Mouse (Mus musculus) myocyte (in vitro differentiated cells): ENCODE data around the gene Mtmr12. TPM values are rescaled to one million over a fixed set of nuclear protein-coding genes. Genes with fewer than 3 reads are reported as not detected.

Experiments used
- H3K27me3 ChIP-seq: one replicate; pipeline ENCODE4 v1.6.1; 2011; ENCODE audit not compliant: control insufficient read depth, insufficient read depth, insufficient read length
- H3K36me3 ChIP-seq: one replicate; pipeline ENCODE4 v1.6.1; 2011; ENCODE audit not compliant: control insufficient read depth, insufficient read depth
- H3K4me2 ChIP-seq: one replicate; pipeline ENCODE4 v1.6.1; 2011; ENCODE audit warnings: low read depth, control low read depth
- H3K4me3 ChIP-seq: one replicate; pipeline ENCODE4 v1.5.1; 2011; ENCODE audit warnings: mild to moderate bottlenecking, control low read depth, moderate library complexity
- H3K79me2 ChIP-seq: one replicate; pipeline ENCODE4 v1.6.1; 2011; ENCODE audit not compliant: control insufficient read depth, insufficient read depth
- H3ac ChIP-seq: one replicate; pipeline ENCODE4 v1.6.1; 2011; ENCODE audit not compliant: control insufficient read depth, insufficient read length
- CEBPB ChIP-seq: IDR thresholded peaks from 2 replicates; pipeline ENCODE4 v1.6.1; 2011; ENCODE audit warnings: mild to moderate bottlenecking, moderate library complexity; ENCODE audit not compliant: poor library complexity, insufficient read depth, severe bottlenecking
- E2F4 ChIP-seq: IDR thresholded peaks from one replicate; pipeline ENCODE4 v1.6.1; 2011; ENCODE audit warnings: mild to moderate bottlenecking, control low read depth, moderate library complexity; ENCODE audit not compliant: insufficient read depth
- MAX ChIP-seq: IDR thresholded peaks from one replicate; pipeline ENCODE4 v1.6.1; 2011; ENCODE audit warnings: low read depth, mild to moderate bottlenecking, control low read depth
- MYOD1 ChIP-seq, 3 experiments: IDR thresholded peaks; one replicate each; pipeline ENCODE4 v1.6.1; 2011; ENCODE audit warnings: control low read depth in 2 of 3, low read depth in 2 of 3, mild to moderate bottlenecking in 2 of 3, moderate library complexity in 1 of 3; ENCODE audit not compliant: insufficient read length in 2 of 3, control insufficient read depth in 1 of 3
- MYOG ChIP-seq, 3 experiments: IDR thresholded peaks; one replicate each; pipeline ENCODE4 v1.6.1; 2011; ENCODE audit warnings: control low read depth in 2 of 3, low read depth in 2 of 3, mild to moderate bottlenecking in 2 of 3; ENCODE audit not compliant: insufficient read length in 2 of 3, control insufficient read depth in 1 of 3, insufficient read depth in 1 of 3
- POLR2A ChIP-seq: IDR thresholded peaks from one replicate; pipeline ENCODE4 v1.6.1; 2011; ENCODE audit warnings: low read depth, mild to moderate bottlenecking, control low read depth, moderate library complexity; ENCODE audit not compliant: insufficient read length
- POLR2AphosphoS2 ChIP-seq: IDR thresholded peaks from one replicate; pipeline ENCODE4 v1.6.1; 2011; ENCODE audit warnings: low read depth, control low read depth; ENCODE audit not compliant: insufficient read length
- REST ChIP-seq: IDR thresholded peaks from one replicate; pipeline ENCODE4 v1.6.1; 2011; ENCODE audit warnings: mild to moderate bottlenecking, control low read depth, moderate library complexity; ENCODE audit not compliant: insufficient read depth, insufficient read length
- SRF ChIP-seq: IDR thresholded peaks from one replicate; pipeline ENCODE4 v1.6.1; 2011; ENCODE audit warnings: low read depth; ENCODE audit not compliant: control insufficient read depth, insufficient read length
- TCF12 ChIP-seq: IDR thresholded peaks from one replicate; pipeline ENCODE4 v1.6.1; 2011; ENCODE audit warnings: mild to moderate bottlenecking, control low read depth; ENCODE audit not compliant: poor library complexity, insufficient read depth, severe bottlenecking
- TCF3 ChIP-seq: IDR thresholded peaks from one replicate; pipeline ENCODE4 v1.6.1; 2011; ENCODE audit warnings: low read depth, control low read depth; ENCODE audit not compliant: insufficient read length
- USF1 ChIP-seq: IDR thresholded peaks from one replicate; pipeline ENCODE4 v1.6.1; 2011; ENCODE audit warnings: low read depth, mild to moderate bottlenecking, control low read depth, moderate library complexity
- polyA plus RNA-seq: library from polyadenylated mRNA; unstranded; fragments of >200 nt; fragmentation: generic; extraction: Trizol; gene quantifications from one replicate; pipeline ENCODE4 v1.2.1, GENCODE M21; 2012; ENCODE audit warnings: missing spikeins

The Mtmr12 gene
- polyA plus RNA-seq, 1 experiment = 6.2 TPM

- H3K4me3 ChIP-seq = peak overlapping the region; percentile 47
- H3ac ChIP-seq = no peak overlapping the region
- no peaks in the 10 kb centered on the region for H3K36me3 ChIP-seq
- no peaks in the 10 kb centered on the region for H3K27me3 ChIP-seq
- peaks cover 65% of the 10 kb centered on the region for H3K79me2 ChIP-seq
- H3K4me2 ChIP-seq = peak overlapping the region; percentile 89
- TF ChIP-seq POLR2AphosphoS2 (no peak), E2F4 (no peak), USF1 (no peak), SRF (no peak), MYOG (IDR thresholded peaks at IDR 0.05; ENCODE audit: control insufficient read depth in 1 of 3, insufficient read depth in 1 of 3, insufficient read length in 2 of 3, low read depth in 2 of 3) (no peak), CEBPB (no peak), POLR2A (no peak), REST (no peak), MAX (no peak), TCF12 (no peak), MYOD1 (IDR thresholded peaks at IDR 0.05; ENCODE audit: control insufficient read depth in 1 of 3, insufficient read length in 2 of 3, low read depth in 2 of 3) (no peak), TCF3 (no peak)
These were observed 1.9 kb downstream of the Mtmr12 start for GRCm38 (mm10) chr15:12206646-12207222.

- no peaks in the 10 kb centered on the region for H3K27me3 ChIP-seq
- H3K79me2 ChIP-seq = peaks cover 74% of the 10 kb centered on the region
- H3ac ChIP-seq = no peak overlapping the region
- TF ChIP-seq SRF (no peak), TCF12 (no peak)
- H3K4me2 ChIP-seq = no peak overlapping the region
- no peak overlapping the region for H3K4me3 ChIP-seq
- no peaks in the 10 kb centered on the region for H3K36me3 ChIP-seq
These were observed 2.8 kb downstream of the Mtmr12 start for GRCm38 (mm10) chr15:12207556-12208090.

- H3K27me3 ChIP-seq = no peaks in the 10 kb centered on the region
- peaks cover 99% of the 10 kb centered on the region for H3K79me2 ChIP-seq
- H3ac ChIP-seq = no peak overlapping the region
- H3K36me3 ChIP-seq = no peaks in the 10 kb centered on the region
- H3K4me3 ChIP-seq = no peak overlapping the region
- no peak for TF ChIP-seq POLR2AphosphoS2
- TF ChIP-seq REST = no peak
- TF ChIP-seq POLR2A = no peak
- no peak for TF ChIP-seq E2F4
- no peak for TF ChIP-seq CEBPB
- no peak for TF ChIP-seq USF1
- no peak for TF ChIP-seq SRF
- peak in 2 of 3 experiments; percentile 78 to 93 for TF ChIP-seq MYOG (IDR thresholded peaks at IDR 0.05; ENCODE audit: control insufficient read depth in 1 of 3, insufficient read depth in 1 of 3, insufficient read length in 2 of 3, low read depth in 2 of 3)
- TF ChIP-seq MAX = no peak
- TF ChIP-seq TCF12 = peak; percentile 42
- peak; percentile 50 for TF ChIP-seq TCF3
- peak in 2 of 3 experiments; percentile 66 to 92 for TF ChIP-seq MYOD1 (IDR thresholded peaks at IDR 0.05; ENCODE audit: control insufficient read depth in 1 of 3, insufficient read length in 2 of 3, low read depth in 2 of 3)
- peak overlapping the region; percentile 24 for H3K4me2 ChIP-seq
These were observed 6.7 kb downstream of the Mtmr12 start for GRCm38 (mm10) chr15:12211577-12211976.

GRCm38 (mm10) chr15:12212266-12212665 is 7.4 kb downstream of the Mtmr12 start:
- H3K79me2 ChIP-seq = peaks cover 98% of the 10 kb centered on the region
- H3K36me3 ChIP-seq = no peaks in the 10 kb centered on the region
- TF ChIP-seq POLR2AphosphoS2 = no peak
- no peak for TF ChIP-seq SRF
- TF ChIP-seq MYOD1 (IDR thresholded peaks at IDR 0.05; ENCODE audit: control insufficient read depth in 1 of 3, insufficient read length in 2 of 3, low read depth in 2 of 3) = no peak
- no peak for TF ChIP-seq E2F4
- TF ChIP-seq MYOG (IDR thresholded peaks at IDR 0.05; ENCODE audit: control insufficient read depth in 1 of 3, insufficient read depth in 1 of 3, insufficient read length in 2 of 3, low read depth in 2 of 3) = no peak
- no peak for TF ChIP-seq USF1
- no peak for TF ChIP-seq TCF12
- TF ChIP-seq MAX = no peak
- TF ChIP-seq POLR2A = no peak
- no peak for TF ChIP-seq TCF3
- TF ChIP-seq CEBPB = no peak
- no peak for TF ChIP-seq REST

More at GRCm38 (mm10) chr15:12212266-12212665, 7.4 kb downstream of the Mtmr12 start:
- H3K27me3 ChIP-seq = no peaks in the 10 kb centered on the region
- no peak overlapping the region for H3ac ChIP-seq
- H3K4me3 ChIP-seq = no peak overlapping the region
- H3K4me2 ChIP-seq = no peak overlapping the region
